In the genomic region with DNA sequence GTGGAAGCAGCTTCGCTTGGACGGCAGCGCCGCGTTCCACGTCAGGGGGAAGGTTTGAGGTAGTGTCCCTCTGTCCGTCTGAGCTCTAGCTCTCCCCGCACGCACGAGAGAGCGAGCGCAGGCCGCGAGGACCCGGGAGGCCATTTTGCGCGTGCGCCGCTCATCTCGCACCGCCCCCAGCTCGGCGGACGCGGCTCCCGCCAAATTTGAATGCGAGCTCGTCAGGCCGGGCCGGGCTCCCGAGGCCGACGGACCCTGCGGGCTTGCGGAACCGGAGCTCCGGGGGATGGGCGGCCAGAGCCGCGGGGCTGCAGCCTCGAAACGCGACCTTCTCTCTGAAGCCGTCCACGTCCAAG, we compare ENCODE assay signal across 7 mouse cellular contexts. TPM values are rescaled to one million over a fixed set of nuclear protein-coding genes. Genes with fewer than 3 reads are reported as not detected.
DNase-seq lines count a peak whose midpoint lies in the region; ATAC-seq lines count a peak whose summit lies in the region.

No protein-coding gene starts in this region.

- H3K4me2 ChIP-seq in embryonic facial prominence, embryonic 12.5 days (replicated peaks) = peak overlapping the region; percentile 85
- H3K4me2 ChIP-seq in stomach, embryonic 16.5 days (ENCODE audit: low read depth, low read length) = peak overlapping the region; percentile 86

- H3K4me1 ChIP-seq in embryonic facial prominence, embryonic 12.5 days = peaks cover 17% of the 10 kb centered on the region; the same call in 1 of the 2 replicates
- peaks cover 18% of the 10 kb centered on the region for H3K4me1 ChIP-seq in stomach, embryonic 16.5 days (ENCODE audit: control insufficient read depth, insufficient read depth, low read length)

- WGBS in embryonic facial prominence, embryonic 12.5 days = under 1% methylated on average over 45 of the region's 45 CpGs
- WGBS in stomach, embryonic 16.5 days = 2% methylated on average over 45 of the region's 45 CpGs

- peak; percentile 44 for ATAC-seq in CD4-positive, CD25-positive, alpha-beta regulatory T cell, adult 4 months
- no peak for ATAC-seq in embryonic facial prominence, embryonic 12.5 days (ENCODE audit: insufficient number of reproducible peaks, insufficient read depth, low FRiP score, low TSS enrichment)
- peak; percentile 63; the same call in 1 of the 2 replicates for ATAC-seq in stomach, embryonic 16.5 days (ENCODE audit: insufficient read depth, low FRiP score)

- no peak overlapping the region for H3K27ac ChIP-seq in embryonic facial prominence, embryonic 12.5 days
- H3K27ac ChIP-seq in stomach, embryonic 16.5 days (ENCODE audit: low read length) = no peak overlapping the region

- H3K27me3 ChIP-seq in embryonic facial prominence, embryonic 12.5 days = peaks cover 62% of the 10 kb centered on the region
- H3K27me3 ChIP-seq in stomach, embryonic 16.5 days (ENCODE audit: control insufficient read depth, insufficient read depth, low read length) = peaks cover 41% of the 10 kb centered on the region

- H3K36me3 ChIP-seq in embryonic facial prominence, embryonic 12.5 days = peaks cover 8% of the 10 kb centered on the region
- peaks cover 7% of the 10 kb centered on the region; the same call in 1 of the 2 replicates for H3K36me3 ChIP-seq in stomach, embryonic 16.5 days (ENCODE audit: control insufficient read depth, insufficient read depth, low read length)

- no peak overlapping the region for H3K9ac ChIP-seq in embryonic facial prominence, embryonic 12.5 days
- H3K9ac ChIP-seq in stomach, embryonic 16.5 days (ENCODE audit: low read length) = peak overlapping the region; percentile 66; the same call in 1 of the 2 replicates

- intact Hi-C loops in heart, postnatal 10 days (cut with DNase I) = no loop called here
- intact Hi-C loops in left cerebral cortex, postnatal 4 days (cut with DNase I) = no loop called here

- no peaks in the 10 kb centered on the region for H3K9me3 ChIP-seq in embryonic facial prominence, embryonic 12.5 days
- no peaks in the 10 kb centered on the region for H3K9me3 ChIP-seq in stomach, embryonic 16.5 days (replicated peaks; ENCODE audit: control insufficient read depth, low read length)

- peak; percentile 59 for DNase-seq in Muller cell, postnatal 12 days (ENCODE audit: inconsistent ontology term)
- peak; percentile 68 to 82 for DNase-seq in heart, postnatal 10 days
- DNase-seq in left cerebral cortex, postnatal 4 days = peak; percentile 63
- peak; percentile 75 for DNase-seq in mesoderm, embryonic 11.5 days (ENCODE audit: low read depth, low spot score)

- peak overlapping the region; percentile 45 for H3K4me3 ChIP-seq in embryonic facial prominence, embryonic 12.5 days
- peak overlapping the region; percentile 52 for H3K4me3 ChIP-seq in stomach, embryonic 16.5 days (replicated peaks; ENCODE audit: low read length)

RNA-seq across cellular contexts. Expression of a gene that starts 5.1 kb away (rescaled TPM):
- polyA plus RNA-seq in CD4-positive, CD25-positive, alpha-beta regulatory T cell, adult 4 months (2017; shearing (Covaris generic)) = not detected
- polyA plus RNA-seq in embryonic facial prominence, embryonic 12.5 days (2016; fragmentation: Nextera tagmentation; extraction: Ambion mirVana) = 0.13 TPM in 1 of 2 replicates, not detected in the other
- under 1 TPM in 1 of 2 experiments, not detected in 1; 0.24 TPM for total RNA-seq in heart, postnatal 10 days (2021)
- under 1 TPM; 0.22 to 0.64 TPM for total RNA-seq in left cerebral cortex, postnatal 4 days (2021)
- polyA plus RNA-seq in stomach, embryonic 16.5 days (2015; fragmentation: Nextera tagmentation; extraction: Ambion mirVana) = 0.09 TPM in 1 of 2 replicates, not detected in the other

RNA-seq across cellular contexts. Expression of a gene that starts 11.9 kb away (rescaled TPM):
- polyA plus RNA-seq in CD4-positive, CD25-positive, alpha-beta regulatory T cell, adult 4 months (2017; shearing (Covaris generic)) = 10 to 100 TPM; 10.6 to 14.4 TPM
- 32.3 and 34.3 TPM in 2 replicates for polyA plus RNA-seq in embryonic facial prominence, embryonic 12.5 days (2016; fragmentation: Nextera tagmentation; extraction: Ambion mirVana)
- total RNA-seq in heart, postnatal 10 days (2021) = 10 to 100 TPM; 66.4 to 70.2 TPM
- total RNA-seq in left cerebral cortex, postnatal 4 days (2021) = 10 to 100 TPM; 71.1 to 72.8 TPM
- polyA plus RNA-seq in stomach, embryonic 16.5 days (2015; fragmentation: Nextera tagmentation; extraction: Ambion mirVana) = 15.6 and 18.1 TPM in 2 replicates

RNA-seq across cellular contexts. Expression of a gene that starts 16.5 kb away (rescaled TPM):
- 100 to 1,000 TPM; 207 to 209 TPM for polyA plus RNA-seq in CD4-positive, CD25-positive, alpha-beta regulatory T cell, adult 4 months (2017; shearing (Covaris generic))
- polyA plus RNA-seq in embryonic facial prominence, embryonic 12.5 days (2016; fragmentation: Nextera tagmentation; extraction: Ambion mirVana) = 206 and 207 TPM in 2 replicates
- total RNA-seq in heart, postnatal 10 days (2021) = 100 to 1,000 TPM; 128 to 137 TPM
- 100 to 1,000 TPM; 135 to 156 TPM for total RNA-seq in left cerebral cortex, postnatal 4 days (2021)
- 190 and 214 TPM in 2 replicates for polyA plus RNA-seq in stomach, embryonic 16.5 days (2015; fragmentation: Nextera tagmentation; extraction: Ambion mirVana)
